In the genomic region with DNA sequence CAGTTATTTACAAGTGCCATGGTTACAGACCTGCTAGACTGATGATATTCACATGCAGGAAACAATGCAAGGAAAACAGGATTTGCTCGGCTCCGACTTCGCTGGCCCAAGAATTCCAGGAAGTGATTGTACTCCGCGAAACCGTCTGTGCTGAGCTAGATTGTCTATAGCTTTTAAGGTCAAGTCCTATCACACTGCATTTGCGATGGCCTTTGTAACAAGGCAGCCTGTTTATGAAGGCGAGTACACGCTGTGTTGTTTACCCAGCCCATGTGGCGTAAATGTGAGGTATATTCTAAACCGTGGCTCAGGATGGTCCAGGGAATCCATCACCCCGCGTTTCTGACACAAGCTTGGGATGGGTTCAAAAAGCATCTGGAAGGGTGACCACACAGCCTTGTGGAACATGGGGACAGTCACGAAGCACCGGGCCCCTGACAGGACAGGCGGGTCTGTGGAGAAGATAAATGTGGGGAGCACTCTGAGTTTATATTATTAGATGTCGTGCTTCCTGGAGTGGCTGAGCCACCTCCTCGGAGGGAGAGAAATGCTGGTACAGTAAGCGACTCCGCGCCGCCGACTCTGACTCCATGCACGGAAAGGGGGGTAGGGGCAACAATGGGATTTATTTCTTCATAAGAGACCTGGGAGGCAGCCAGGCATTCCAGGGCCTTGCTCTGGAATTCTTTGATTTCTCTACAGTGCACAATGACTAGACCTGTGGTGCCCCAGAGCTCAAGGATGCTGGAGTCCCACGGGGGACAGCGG, we compare ENCODE assay signal across 9 mouse cellular contexts.
A peak's percentile ranks its signal among the peaks of the same experiment; 100 is the strongest.
DNase-seq lines count a peak whose midpoint lies in the region; ATAC-seq and TF ChIP-seq lines count a peak whose summit lies in the region.
"Had no signal": no experiment of that assay in that cellular context is flagged by ENCODE, and none has a peak within 500 bp of the region (broad histone marks: within the 10 kb centered on the region; RNA-seq: fewer than 3 reads in every experiment).

No protein-coding gene starts in this region.

- H3K4me1 ChIP-seq in hindbrain, embryonic 16.5 days (ENCODE audit: control insufficient read depth, insufficient read depth, low read depth, low read length): no peaks in the 10 kb centered on the region
- H3K4me1 ChIP-seq in hindbrain, postnatal 0 days (ENCODE audit: insufficient read depth, low read length): no peaks in the 10 kb centered on the region
- no peaks in the 10 kb centered on the region for H3K4me1 ChIP-seq in heart, postnatal 0 days (ENCODE audit: control insufficient read depth, insufficient read depth)
- H3K4me1 ChIP-seq in limb, embryonic 10.5 days: no peaks in the 10 kb centered on the region
- H3K4me1 ChIP-seq: midbrain, embryonic 12.5 days had no signal

- no peaks in the 10 kb centered on the region for H3K27me3 ChIP-seq in hindbrain, embryonic 16.5 days (replicated peaks; ENCODE audit: control insufficient read depth, insufficient read depth, low read length)
- H3K27me3 ChIP-seq in hindbrain, postnatal 0 days (ENCODE audit: insufficient read depth, low read length): no peaks in the 10 kb centered on the region
- H3K27me3 ChIP-seq in heart, postnatal 0 days (ENCODE audit: control insufficient read depth, insufficient read depth, low read length): no peaks in the 10 kb centered on the region
- no peaks in the 10 kb centered on the region for H3K27me3 ChIP-seq in limb, embryonic 10.5 days (ENCODE audit: low read depth, poor library complexity, severe bottlenecking)
- H3K27me3 ChIP-seq: midbrain, embryonic 12.5 days had no signal

- H3K9me3 ChIP-seq in hindbrain, embryonic 16.5 days (ENCODE audit: control insufficient read depth, low read length): no peaks in the 10 kb centered on the region
- no peaks in the 10 kb centered on the region for H3K9me3 ChIP-seq in hindbrain, postnatal 0 days (ENCODE audit: low read length)
- no peaks in the 10 kb centered on the region for H3K9me3 ChIP-seq in heart, postnatal 0 days (replicated peaks; ENCODE audit: control insufficient read depth, low read length)
- no peaks in the 10 kb centered on the region for H3K9me3 ChIP-seq in limb, embryonic 10.5 days (replicated peaks)
- H3K9me3 ChIP-seq: midbrain, embryonic 12.5 days had no signal

- no peak for ATAC-seq in hindbrain, embryonic 16.5 days
- no peak for ATAC-seq in hindbrain, postnatal 0 days
- ATAC-seq in heart, postnatal 0 days (ENCODE audit: insufficient read depth, low read depth): peak; percentile 74
- no peak for ATAC-seq in granulocyte monocyte progenitor cell, adult 5-6 weeks (replicated peaks; ENCODE audit: poor library complexity, severe bottlenecking)
- ATAC-seq in CD4-positive, CD25-positive, alpha-beta regulatory T cell, adult 4 months: no peak

- 75% methylated on average over 26 of the region's 26 CpGs for WGBS in hindbrain, embryonic 16.5 days
- 72% methylated on average over 26 of the region's 26 CpGs for WGBS in hindbrain, postnatal 0 days
- WGBS in heart, postnatal 0 days: 38% methylated on average over 26 of the region's 26 CpGs
- 87% methylated on average over 26 of the region's 26 CpGs for WGBS in limb, embryonic 10.5 days

- TF ChIP-seq EP300 in heart, postnatal 0 days (IDR thresholded peaks at IDR 0.05; ENCODE audit: low read depth): no peak

- H3K4me3 ChIP-seq in hindbrain, embryonic 16.5 days (ENCODE audit: low read length): no peak overlapping the region
- no peak overlapping the region for H3K4me3 ChIP-seq in hindbrain, postnatal 0 days (ENCODE audit: low read length)
- H3K4me3 ChIP-seq in heart, postnatal 0 days (ENCODE audit: low read depth, low read length): no peak overlapping the region
- H3K4me3 ChIP-seq in limb, embryonic 10.5 days: no peak overlapping the region
- H3K4me3 ChIP-seq: midbrain, embryonic 12.5 days had no signal

- H3K4me2 ChIP-seq in hindbrain, embryonic 16.5 days (ENCODE audit: low read length): peak overlapping the region; percentile 7; the same call in 1 of the 2 replicates
- H3K4me2 ChIP-seq in hindbrain, postnatal 0 days (ENCODE audit: low read depth, low read length): no peak overlapping the region
- H3K4me2 ChIP-seq in heart, postnatal 0 days (ENCODE audit: low read depth, low read length): peak overlapping the region; percentile 34
- H3K4me2 ChIP-seq: midbrain, embryonic 12.5 days had no signal

- no peak for TF ChIP-seq CTCF in hindbrain, postnatal 0 days (IDR thresholded peaks at IDR 0.05; ENCODE audit: low read depth)
- no peak for TF ChIP-seq CTCF in heart, postnatal 0 days (IDR thresholded peaks at IDR 0.05; ENCODE audit: low read depth)

- H3K9ac ChIP-seq in hindbrain, embryonic 16.5 days (ENCODE audit: low read depth, low read length): no peak overlapping the region
- H3K9ac ChIP-seq in hindbrain, postnatal 0 days (replicated peaks; ENCODE audit: low read length): no peak overlapping the region
- no peak overlapping the region for H3K9ac ChIP-seq in heart, postnatal 0 days (replicated peaks; ENCODE audit: low read depth, low read length)
- H3K9ac ChIP-seq: midbrain, embryonic 12.5 days had no signal

- no peaks in the 10 kb centered on the region for H3K36me3 ChIP-seq in hindbrain, embryonic 16.5 days (ENCODE audit: control insufficient read depth, insufficient read depth, low read length)
- H3K36me3 ChIP-seq in hindbrain, postnatal 0 days (ENCODE audit: insufficient read depth, low read length): no peaks in the 10 kb centered on the region
- H3K36me3 ChIP-seq in heart, postnatal 0 days (replicated peaks; ENCODE audit: control insufficient read depth, insufficient read depth, low read length): no peaks in the 10 kb centered on the region
- no peaks in the 10 kb centered on the region for H3K36me3 ChIP-seq in limb, embryonic 10.5 days
- H3K36me3 ChIP-seq: midbrain, embryonic 12.5 days had no signal

- no peak overlapping the region for H3K27ac ChIP-seq in hindbrain, embryonic 16.5 days (ENCODE audit: low read depth, low read length)
- no peak overlapping the region for H3K27ac ChIP-seq in hindbrain, postnatal 0 days
- H3K27ac ChIP-seq in heart, postnatal 0 days (ENCODE audit: low read depth): peak overlapping the region; percentile 76
- H3K27ac ChIP-seq in limb, embryonic 10.5 days: 0 out of 2 replicates have a peak overlapping the region, but pooled peaks have one; percentile 25
- H3K27ac ChIP-seq: midbrain, embryonic 12.5 days had no signal

- DNase-seq in hindbrain, postnatal 0 days (ENCODE audit: low spot score): no peak
- peak; percentile 70 for DNase-seq in heart, postnatal 0 days (ENCODE audit: low spot score)
- no peak for DNase-seq in limb, embryonic 10.5 days (ENCODE audit: low spot score)
- DNase-seq in lung, postnatal 36 days: peak; percentile 85
- no peak for DNase-seq in urinary bladder, adult 2 months (ENCODE audit: low spot score)

Comparison
In these comparisons a context has a peak if more than half of its experiments do, and no peak if none do; other contexts are left out.
1. H3K27ac ChIP-seq: peak in heart, postnatal 0 days (single experiment) and limb, embryonic 10.5 days (single experiment); none in hindbrain, embryonic 16.5 days (single experiment) and hindbrain, postnatal 0 days (single experiment).
2. DNase-seq: peak in heart, postnatal 0 days (single experiment) and lung, postnatal 36 days (single experiment); none in hindbrain, postnatal 0 days (single experiment), limb, embryonic 10.5 days (single experiment) and urinary bladder, adult 2 months (single experiment).